Mouse (Mus musculus) layer of hippocampus, postnatal 10 days (tissue): ENCODE data around the gene Nipa1. TPM values are rescaled to one million over a fixed set of nuclear protein-coding genes. Genes with fewer than 3 reads are reported as not detected.
A peak's percentile ranks its signal among the peaks of the same experiment; 100 is the strongest.
"Not testable (repeated sequence)": the region's sequence is repeated elsewhere in the genome, so short reads cannot be mapped to it uniquely, and the experiment has no call there.

ENCODE experiments used
- DNase-seq, 2 experiments: peaks; one replicate each; pipeline ENCODE4 v3.0.0; 2021; ENCODE audit warnings: low spot score in 2 of 2
- long read RNA-seq: library from polyadenylated mRNA; stranded (forward); transcript quantifications from one replicate; pipeline ENCODE4 v2.0.0, GENCODE M21; 2023
- total RNA-seq, 2 experiments: library from RNA; stranded (reverse); gene quantifications; 2 replicates each; pipeline ENCODE4 v1.2.3; 2021

Nipa1 gene
- 10 to 100 TPM; 70.0 to 75.4 TPM for total RNA-seq
- long read RNA-seq, transcript Nipa1-201 (5 exons, 3,183 nt): major isoform, 36 of 49 reads
- long read RNA-seq, partial matches to known transcripts: 0 of 49 reads
- long read RNA-seq, other reads (novel, unspliced or antisense): 13 of 49 reads

GRCm38 (mm10) chr7:56019930-56020253 is at the start of gene Nipa1:
Nipa1 (minus strand) TSS chr7:56019954.
- DNase-seq: no peak

- no peak for DNase-seq
Measured at GRCm38 (mm10) chr7:56066634-56067033, 46.9 kb upstream of the Nipa1 start.

- no peak for DNase-seq
Measured at GRCm38 (mm10) chr7:56066136-56066535, 46.4 kb upstream of the Nipa1 start.

- no peak for DNase-seq
Measured at GRCm38 (mm10) chr7:56064876-56065275, 45.1 kb upstream of the Nipa1 start.

- DNase-seq: no peak
Measured at GRCm38 (mm10) chr7:56055338-56055737, 35.6 kb upstream of the Nipa1 start.

GRCm38 (mm10) chr7:56052996-56053395 is 33.2 kb upstream of the Nipa1 start:
- DNase-seq: no peak

GRCm38 (mm10) chr7:56050487-56050911 is 30.7 kb upstream of the Nipa1 start:
- DNase-seq: peak; percentile 32 to 39

GRCm38 (mm10) chr7:56049831-56050321 is 30.1 kb upstream of the Nipa1 start, which contains the start of gene Herc2:
Herc2 (plus strand) TSS chr7:56050196.
- peak; percentile 98 to 99 for DNase-seq

GRCm38 (mm10) chr7:56047178-56047577 is 27.4 kb upstream of the Nipa1 start:
- DNase-seq: no peak

GRCm38 (mm10) chr7:56044267-56044629 is 24.5 kb upstream of the Nipa1 start:
- DNase-seq: no peak

- no peak for DNase-seq
Measured at GRCm38 (mm10) chr7:56043577-56044266, 24.0 kb upstream of the Nipa1 start.

- peak; percentile 77 to 80 for DNase-seq
Measured at GRCm38 (mm10) chr7:56042353-56042752, 22.6 kb upstream of the Nipa1 start.

- no peak for DNase-seq
Measured at GRCm38 (mm10) chr7:56023586-56023985, 3.8 kb upstream of the Nipa1 start.

GRCm38 (mm10) chr7:56018972-56019929 is 503 bp downstream of the Nipa1 start:
- peak; percentile 63 to 77 for DNase-seq

GRCm38 (mm10) chr7:56018446-56018971 is 1.2 kb downstream of the Nipa1 start:
- no peak for DNase-seq

- DNase-seq: no peak
Measured at GRCm38 (mm10) chr7:56017761-56018160, 2.0 kb downstream of the Nipa1 start.

- no peak for DNase-seq
Measured at GRCm38 (mm10) chr7:56015837-56016236, 3.9 kb downstream of the Nipa1 start.

GRCm38 (mm10) chr7:56015172-56015571 is 4.6 kb downstream of the Nipa1 start:
- no peak for DNase-seq

GRCm38 (mm10) chr7:56014002-56014702 is 5.6 kb downstream of the Nipa1 start:
- not testable (repeated sequence) for DNase-seq

GRCm38 (mm10) chr7:56013261-56014001 is 6.3 kb downstream of the Nipa1 start:
- no peak for DNase-seq
